Mouse (Mus musculus) myocyte (in vitro differentiated cells): ENCODE measurements at regions not wholly inside any gene's neighbourhood (a gene's known extent, or its start where the extent isn't known, plus 50 kb on each side); places are given as distances from the start of the nearest gene placed in this dataset.

Source experiments
- H3K27me3 ChIP-seq: one replicate; pipeline ENCODE4 v1.6.1; 2011; ENCODE audit not compliant: control insufficient read depth, insufficient read depth, insufficient read length
- H3K36me3 ChIP-seq: one replicate; pipeline ENCODE4 v1.6.1; 2011; ENCODE audit not compliant: control insufficient read depth, insufficient read depth
- H3K4me2 ChIP-seq: one replicate; pipeline ENCODE4 v1.6.1; 2011; ENCODE audit warnings: low read depth, control low read depth
- H3K4me3 ChIP-seq: one replicate; pipeline ENCODE4 v1.5.1; 2011; ENCODE audit warnings: mild to moderate bottlenecking, control low read depth, moderate library complexity
- H3K79me2 ChIP-seq: one replicate; pipeline ENCODE4 v1.6.1; 2011; ENCODE audit not compliant: control insufficient read depth, insufficient read depth
- H3ac ChIP-seq: one replicate; pipeline ENCODE4 v1.6.1; 2011; ENCODE audit not compliant: control insufficient read depth, insufficient read length
- CEBPB ChIP-seq: IDR thresholded peaks from 2 replicates; pipeline ENCODE4 v1.6.1; 2011; ENCODE audit warnings: mild to moderate bottlenecking, moderate library complexity; ENCODE audit not compliant: poor library complexity, insufficient read depth, severe bottlenecking
- E2F4 ChIP-seq: IDR thresholded peaks from one replicate; pipeline ENCODE4 v1.6.1; 2011; ENCODE audit warnings: mild to moderate bottlenecking, control low read depth, moderate library complexity; ENCODE audit not compliant: insufficient read depth
- MAX ChIP-seq: IDR thresholded peaks from one replicate; pipeline ENCODE4 v1.6.1; 2011; ENCODE audit warnings: low read depth, mild to moderate bottlenecking, control low read depth
- MYOD1 ChIP-seq, 3 experiments: IDR thresholded peaks; one replicate each; pipeline ENCODE4 v1.6.1; 2011; ENCODE audit warnings: control low read depth in 2 of 3, low read depth in 2 of 3, mild to moderate bottlenecking in 2 of 3, moderate library complexity in 1 of 3; ENCODE audit not compliant: insufficient read length in 2 of 3, control insufficient read depth in 1 of 3
- MYOG ChIP-seq, 3 experiments: IDR thresholded peaks; one replicate each; pipeline ENCODE4 v1.6.1; 2011; ENCODE audit warnings: control low read depth in 2 of 3, low read depth in 2 of 3, mild to moderate bottlenecking in 2 of 3; ENCODE audit not compliant: insufficient read length in 2 of 3, control insufficient read depth in 1 of 3, insufficient read depth in 1 of 3
- POLR2A ChIP-seq: IDR thresholded peaks from one replicate; pipeline ENCODE4 v1.6.1; 2011; ENCODE audit warnings: low read depth, mild to moderate bottlenecking, control low read depth, moderate library complexity; ENCODE audit not compliant: insufficient read length
- POLR2AphosphoS2 ChIP-seq: IDR thresholded peaks from one replicate; pipeline ENCODE4 v1.6.1; 2011; ENCODE audit warnings: low read depth, control low read depth; ENCODE audit not compliant: insufficient read length
- REST ChIP-seq: IDR thresholded peaks from one replicate; pipeline ENCODE4 v1.6.1; 2011; ENCODE audit warnings: mild to moderate bottlenecking, control low read depth, moderate library complexity; ENCODE audit not compliant: insufficient read depth, insufficient read length
- SRF ChIP-seq: IDR thresholded peaks from one replicate; pipeline ENCODE4 v1.6.1; 2011; ENCODE audit warnings: low read depth; ENCODE audit not compliant: control insufficient read depth, insufficient read length
- TCF12 ChIP-seq: IDR thresholded peaks from one replicate; pipeline ENCODE4 v1.6.1; 2011; ENCODE audit warnings: mild to moderate bottlenecking, control low read depth; ENCODE audit not compliant: poor library complexity, insufficient read depth, severe bottlenecking
- TCF3 ChIP-seq: IDR thresholded peaks from one replicate; pipeline ENCODE4 v1.6.1; 2011; ENCODE audit warnings: low read depth, control low read depth; ENCODE audit not compliant: insufficient read length
- USF1 ChIP-seq: IDR thresholded peaks from one replicate; pipeline ENCODE4 v1.6.1; 2011; ENCODE audit warnings: low read depth, mild to moderate bottlenecking, control low read depth, moderate library complexity

- Histone ChIP-seq H3K79me2 (no peaks in the 10 kb centered on the region), H3ac (no peak overlapping the region), H3K4me3 (no peak overlapping the region), H3K27me3 (no peaks in the 10 kb centered on the region), H3K36me3 (no peaks in the 10 kb centered on the region), H3K4me2 (no peak overlapping the region)
- TF ChIP-seq POLR2A (no peak), POLR2AphosphoS2 (no peak), MAX (no peak), REST (no peak), USF1 (no peak), SRF (no peak), MYOG (IDR thresholded peaks at IDR 0.05; ENCODE audit: control insufficient read depth in 1 of 3, insufficient read depth in 1 of 3, insufficient read length in 2 of 3, low read depth in 2 of 3) (no peak), CEBPB (no peak), MYOD1 (IDR thresholded peaks at IDR 0.05; ENCODE audit: control insufficient read depth in 1 of 3, insufficient read length in 2 of 3, low read depth in 2 of 3) (no peak)
Observed at GRCm38 (mm10) chr2:34031421-34031820, 143.7 kb upstream of the Mvb12b start.

GRCm38 (mm10) chr2:34031001-34031412 lies 143.3 kb upstream of the Mvb12b start:
- TF ChIP-seq TCF12 (no peak), POLR2A (no peak), POLR2AphosphoS2 (no peak), MAX (no peak), E2F4 (no peak), MYOG (IDR thresholded peaks at IDR 0.05; ENCODE audit: control insufficient read depth in 1 of 3, insufficient read depth in 1 of 3, insufficient read length in 2 of 3, low read depth in 2 of 3) (no peak), CEBPB (no peak), USF1 (no peak), TCF3 (no peak), SRF (no peak), REST (no peak), MYOD1 (IDR thresholded peaks at IDR 0.05; ENCODE audit: control insufficient read depth in 1 of 3, insufficient read length in 2 of 3, low read depth in 2 of 3) (no peak)
- Histone ChIP-seq H3K36me3 (no peaks in the 10 kb centered on the region), H3K79me2 (no peaks in the 10 kb centered on the region), H3K4me2 (no peak overlapping the region), H3K27me3 (no peaks in the 10 kb centered on the region), H3ac (no peak overlapping the region), H3K4me3 (no peak overlapping the region)

- Histone ChIP-seq H3K79me2 (no peaks in the 10 kb centered on the region), H3K36me3 (no peaks in the 10 kb centered on the region), H3ac (no peak overlapping the region), H3K27me3 (no peaks in the 10 kb centered on the region), H3K4me2 (no peak overlapping the region), H3K4me3 (no peak overlapping the region)
- TF ChIP-seq TCF12 (no peak), TCF3 (no peak), MYOG (IDR thresholded peaks at IDR 0.05; ENCODE audit: control insufficient read depth in 1 of 3, insufficient read depth in 1 of 3, insufficient read length in 2 of 3, low read depth in 2 of 3) (no peak), REST (no peak), MAX (no peak), POLR2A (no peak), E2F4 (no peak), USF1 (no peak), CEBPB (no peak), POLR2AphosphoS2 (no peak), SRF (no peak)
Observed at GRCm38 (mm10) chr2:34027445-34027844, 139.7 kb upstream of the Mvb12b start.

GRCm38 (mm10) chr2:34026566-34027360 lies 139.0 kb upstream of the Mvb12b start:
- Histone ChIP-seq H3K79me2 (no peaks in the 10 kb centered on the region), H3K36me3 (no peaks in the 10 kb centered on the region), H3K4me2 (no peak overlapping the region), H3K4me3 (no peak overlapping the region), H3K27me3 (no peaks in the 10 kb centered on the region), H3ac (no peak overlapping the region)
- TF ChIP-seq POLR2A (no peak), TCF3 (no peak), REST (no peak)

GRCm38 (mm10) chr2:34025715-34026360 lies 138.1 kb upstream of the Mvb12b start:
- TF ChIP-seq USF1 = no peak
- TF ChIP-seq CEBPB = no peak
- TF ChIP-seq POLR2A = no peak
- TF ChIP-seq TCF3 = no peak
- TF ChIP-seq SRF = no peak
- no peak for TF ChIP-seq POLR2AphosphoS2
- no peak for TF ChIP-seq TCF12
- TF ChIP-seq MAX = no peak
- no peak for TF ChIP-seq REST
- no peak for TF ChIP-seq MYOG (IDR thresholded peaks at IDR 0.05; ENCODE audit: control insufficient read depth in 1 of 3, insufficient read depth in 1 of 3, insufficient read length in 2 of 3, low read depth in 2 of 3)
- no peak for TF ChIP-seq E2F4
- TF ChIP-seq MYOD1 (IDR thresholded peaks at IDR 0.05; ENCODE audit: control insufficient read depth in 1 of 3, insufficient read length in 2 of 3, low read depth in 2 of 3) = no peak
- H3K36me3 ChIP-seq = no peaks in the 10 kb centered on the region
- no peaks in the 10 kb centered on the region for H3K27me3 ChIP-seq
- no peak overlapping the region for H3K4me3 ChIP-seq
- no peaks in the 10 kb centered on the region for H3K79me2 ChIP-seq
- no peak overlapping the region for H3ac ChIP-seq
- no peak overlapping the region for H3K4me2 ChIP-seq
